Mouse (Mus musculus) E14TG2a.4 (cell line): Measurements from ENCODE around the gene Zfp385b.

ENCODE experiments used
- H3K27me3 ChIP-seq: 2 replicates; pipeline ENCODE4 v1.6.1; 2014; ENCODE audit warnings: low read length, control low read depth; ENCODE audit not compliant: insufficient read depth
- H3K36me3 ChIP-seq: 2 replicates; pipeline ENCODE4 v1.6.1; 2014; ENCODE audit warnings: low read length, control low read depth; ENCODE audit not compliant: insufficient read depth
- H3K4me1 ChIP-seq: replicated peaks from 2 replicates; pipeline ENCODE4 v1.6.1; 2014; ENCODE audit warnings: low read depth, low read length, control low read depth
- H3K4me3 ChIP-seq: replicated peaks from 2 replicates; pipeline ENCODE4 v1.5.1; 2014; ENCODE audit warnings: mild to moderate bottlenecking, low read length
- H3K9me3 ChIP-seq: 2 replicates; pipeline ENCODE4 v1.6.1; 2014; ENCODE audit warnings: low read length, control low read depth
- CTCF ChIP-seq: conservative IDR thresholded peaks from 2 replicates; pipeline ENCODE4 v1.5.1; 2014; ENCODE audit warnings: low read length
- NANOG ChIP-seq: IDR thresholded peaks from 2 replicates; pipeline ENCODE4 v1.6.1; 2014; ENCODE audit warnings: borderline replicate concordance, low read length, mixed read lengths
- POU5F1 ChIP-seq: IDR thresholded peaks from 2 replicates; pipeline ENCODE4 v1.6.1; 2014; ENCODE audit warnings: low read length, borderline replicate concordance

Gene Zfp385b

GRCm38 (mm10) chr2:77555980-77556379 lies 263.5 kb downstream of the Zfp385b start:
- H3K4me3 ChIP-seq, result no peak overlapping the region
- no peaks in the 10 kb centered on the region for H3K36me3 ChIP-seq
- no peaks in the 10 kb centered on the region for H3K27me3 ChIP-seq
- TF ChIP-seq CTCF, result no peak
- no peak for TF ChIP-seq POU5F1
- TF ChIP-seq NANOG, result no peak
- no peaks in the 10 kb centered on the region for H3K9me3 ChIP-seq
- H3K4me1 ChIP-seq, result no peaks in the 10 kb centered on the region

GRCm38 (mm10) chr2:77552675-77553074 lies 266.8 kb downstream of the Zfp385b start:
- H3K9me3 ChIP-seq, result no peaks in the 10 kb centered on the region
- no peak overlapping the region for H3K4me3 ChIP-seq
- H3K36me3 ChIP-seq, result no peaks in the 10 kb centered on the region
- TF ChIP-seq CTCF, result no peak
- no peak for TF ChIP-seq NANOG
- TF ChIP-seq POU5F1, result no peak
- no peaks in the 10 kb centered on the region for H3K27me3 ChIP-seq
- no peaks in the 10 kb centered on the region for H3K4me1 ChIP-seq

- no peaks in the 10 kb centered on the region for H3K36me3 ChIP-seq
- H3K9me3 ChIP-seq, result no peaks in the 10 kb centered on the region
- no peaks in the 10 kb centered on the region for H3K27me3 ChIP-seq
- H3K4me1 ChIP-seq, result peaks cover 15% of the 10 kb centered on the region
- no peak overlapping the region for H3K4me3 ChIP-seq
- no peak for TF ChIP-seq POU5F1
- no peak for TF ChIP-seq CTCF
- TF ChIP-seq NANOG, result no peak
Measured at GRCm38 (mm10) chr2:77543388-77543787, 276.1 kb downstream of the Zfp385b start.

- Histone ChIP-seq H3K36me3 (no peaks in the 10 kb centered on the region), H3K4me3 (no peak overlapping the region)
Measured at GRCm38 (mm10) chr2:77542605-77543004, 276.8 kb downstream of the Zfp385b start.

DNA sequence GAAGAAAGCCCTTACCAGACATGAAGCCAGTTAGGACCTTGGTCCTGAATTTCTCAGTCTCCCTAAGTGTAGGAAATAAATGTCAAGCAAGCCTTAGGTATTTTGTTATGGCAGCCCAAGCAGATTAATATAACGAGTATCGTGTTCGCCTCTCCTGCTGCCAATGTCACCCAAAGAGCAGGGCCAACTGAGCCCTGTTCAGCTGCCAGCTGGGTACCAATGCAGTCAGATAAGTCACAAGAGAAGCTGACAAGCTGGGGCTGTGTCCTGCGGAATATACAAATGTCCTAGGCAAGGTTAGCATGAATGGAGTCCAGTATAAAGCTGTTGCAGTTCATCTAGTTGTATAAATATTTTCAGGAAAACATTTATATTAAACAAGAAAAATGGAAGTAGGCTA lies 277.8 kb downstream of the Zfp385b start:
- Histone ChIP-seq H3K4me1 (peaks cover 15% of the 10 kb centered on the region), H3K4me3 (no peak overlapping the region), H3K9me3 (no peaks in the 10 kb centered on the region), H3K27me3 (no peaks in the 10 kb centered on the region), H3K36me3 (no peaks in the 10 kb centered on the region)
- no peak for TF ChIP-seq CTCF
- TF ChIP-seq NANOG, result no peak
- no peak for TF ChIP-seq POU5F1

More at GRCm38 (mm10) chr2:77542605-77543004, 276.8 kb downstream of the Zfp385b start:
- Histone ChIP-seq H3K9me3 (no peaks in the 10 kb centered on the region), H3K4me1 (peaks cover 15% of the 10 kb centered on the region), H3K27me3 (no peaks in the 10 kb centered on the region)
- TF ChIP-seq NANOG, result no peak
- no peak for TF ChIP-seq POU5F1
- no peak for TF ChIP-seq CTCF

DNA sequence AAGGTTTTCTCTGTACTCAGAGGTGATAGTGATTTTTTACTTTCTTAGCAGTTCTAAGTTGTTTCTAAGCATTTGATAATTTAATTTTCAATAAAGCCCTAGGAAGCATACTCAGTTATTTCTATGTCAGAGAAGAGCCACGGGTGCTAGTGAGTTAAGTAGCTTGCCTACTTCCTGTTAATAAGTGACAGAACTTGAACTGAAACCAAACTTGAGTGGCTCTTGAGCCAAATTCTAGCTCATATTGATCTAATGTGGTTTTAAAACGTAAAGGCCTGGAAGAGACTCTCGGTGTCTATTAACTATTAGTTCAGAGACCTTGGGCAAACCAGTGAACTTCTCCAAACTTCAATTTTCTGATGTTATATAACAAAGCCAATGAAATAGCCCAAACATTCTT lies 278.6 kb downstream of the Zfp385b start:
- Histone ChIP-seq H3K4me1 (peaks cover 15% of the 10 kb centered on the region), H3K27me3 (no peaks in the 10 kb centered on the region), H3K36me3 (no peaks in the 10 kb centered on the region), H3K9me3 (no peaks in the 10 kb centered on the region), H3K4me3 (no peak overlapping the region)
- TF ChIP-seq CTCF (no peak), NANOG (no peak), POU5F1 (no peak)

DNA sequence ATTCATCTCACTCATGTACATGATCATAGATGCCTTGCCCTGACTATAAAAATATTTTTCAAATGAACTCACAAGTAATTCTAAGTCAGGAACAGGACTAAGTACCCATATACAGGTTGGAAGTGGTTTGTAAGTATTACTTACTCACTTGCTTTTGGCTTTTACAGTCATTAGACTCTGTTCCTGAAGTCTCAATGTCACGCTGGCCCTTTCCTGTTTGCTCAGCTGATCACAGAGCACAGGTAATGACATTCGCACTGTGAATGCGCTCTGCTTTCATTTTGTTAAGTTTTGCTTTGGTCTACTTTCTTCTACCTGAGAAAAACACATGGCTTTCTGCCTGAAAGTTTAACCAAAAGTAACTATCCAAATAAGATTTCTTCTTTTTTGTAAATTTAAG lies 282.9 kb downstream of the Zfp385b start:
- TF ChIP-seq POU5F1 (no peak), CTCF (no peak), NANOG (no peak)
- no peak overlapping the region for H3K4me3 ChIP-seq
- H3K27me3 ChIP-seq, result no peaks in the 10 kb centered on the region
- H3K9me3 ChIP-seq, result no peaks in the 10 kb centered on the region
- no peaks in the 10 kb centered on the region for H3K36me3 ChIP-seq
- no peaks in the 10 kb centered on the region for H3K4me1 ChIP-seq

- no peaks in the 10 kb centered on the region for H3K36me3 ChIP-seq
- no peak overlapping the region for H3K4me3 ChIP-seq
- H3K27me3 ChIP-seq, result no peaks in the 10 kb centered on the region
- H3K4me1 ChIP-seq, result no peaks in the 10 kb centered on the region
- TF ChIP-seq CTCF (no peak), NANOG (no peak), POU5F1 (no peak)
- H3K9me3 ChIP-seq, result no peaks in the 10 kb centered on the region
Measured at GRCm38 (mm10) chr2:77528079-77528752, 291.2 kb downstream of the Zfp385b start.

- no peak overlapping the region for H3K4me3 ChIP-seq
- H3K4me1 ChIP-seq, result no peaks in the 10 kb centered on the region
- no peaks in the 10 kb centered on the region for H3K27me3 ChIP-seq
- H3K36me3 ChIP-seq, result no peaks in the 10 kb centered on the region
- TF ChIP-seq NANOG (no peak), CTCF (no peak), POU5F1 (no peak)
- H3K9me3 ChIP-seq, result no peaks in the 10 kb centered on the region
Measured at GRCm38 (mm10) chr2:77527616-77528015, 291.8 kb downstream of the Zfp385b start.
